Comparison of ENCODE assay signal across 15 mouse cellular contexts in the genomic region with DNA sequence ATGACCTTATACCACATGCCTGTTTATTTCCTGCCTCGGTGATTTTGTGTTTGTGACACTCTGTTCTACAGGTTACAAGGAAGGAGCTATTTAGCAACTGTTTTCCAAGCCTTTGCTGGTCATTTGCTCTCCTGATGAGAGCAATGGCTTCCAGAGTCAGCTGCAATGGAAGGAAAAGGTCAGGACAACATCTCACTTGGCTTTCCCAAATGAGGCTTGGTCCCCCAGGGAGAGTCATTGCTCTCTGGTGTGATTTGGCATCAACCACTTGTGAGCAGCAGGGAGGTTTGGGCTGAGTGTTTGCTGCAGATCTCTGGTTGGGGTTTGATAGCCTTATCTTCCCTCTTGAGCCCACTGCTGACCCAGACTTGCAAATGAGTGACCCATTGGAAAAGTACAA. TPM values are rescaled to one million over a fixed set of nuclear protein-coding genes. Genes with fewer than 3 reads are reported as not detected.
A peak's percentile ranks its signal among the peaks of the same experiment; 100 is the strongest.
DNase-seq lines count a peak whose midpoint lies in the region.
"Had no signal": no experiment of that assay in that cellular context is flagged by ENCODE, and none has a peak within 500 bp of the region (broad histone marks: within the 10 kb centered on the region; RNA-seq: fewer than 3 reads in every experiment).

No protein-coding gene starts in this region.

- intact Hi-C loops in heart, postnatal 36 days (cut with DNase I): loop anchor here (10.0 kb wide), 1 partner anchor 586 kb away; no protein-coding TSS in a partner anchor

- DNase-seq in adrenal gland, postnatal 10 days: peak; percentile 68
- no peak for DNase-seq in adrenal gland, adult 18-20 months (ENCODE audit: low spot score in 2 of 2)
- peak; percentile 84 for DNase-seq in heart, adult 11 months
- no peak for DNase-seq in heart, postnatal 36 days
- peak; percentile 96 for DNase-seq in adipocyte (ENCODE audit: low spot score)
- no peak for DNase-seq in embryo, embryonic 10 days (ENCODE audit: low spot score)
- DNase-seq: adrenal gland, postnatal 25 days; B cell, adult 2 months; cerebellum, adult 11-12 months; cerebellum, adult 2 months; cerebellum, adult 9-10 months; cerebellum, postnatal 10 days; cerebellum, postnatal 25 days; embryo, embryonic 11 days had no signal

RNA-seq across cellular contexts. Expression of a gene that starts 19.9 kb away (rescaled TPM):
- total RNA-seq in adrenal gland, postnatal 10 days (2021): 1 to 10 TPM; 4.3 to 5.5 TPM
- total RNA-seq in adrenal gland, adult 18-20 months (2021): 1 to 10 TPM; 4.4 to 6.9 TPM
- 1 to 10 TPM; 5.0 to 9.0 TPM for total RNA-seq in heart, postnatal 36 days (2021)
- total RNA-seq: CH12.LX had no signal

RNA-seq across cellular contexts. Expression of a gene that starts 45.1 kb away (rescaled TPM):
- under 1 TPM; 0.06 to 0.09 TPM for total RNA-seq in adrenal gland, postnatal 10 days (2021)
- total RNA-seq in adrenal gland, adult 18-20 months (2021): not detected
- not detected for total RNA-seq in heart, postnatal 36 days (2021)
- total RNA-seq: adrenal gland, postnatal 25 days; CH12.LX had no signal

RNA-seq across cellular contexts. Expression of a gene that starts 54.1 kb away (rescaled TPM):
- 100 to 1,000 TPM; 109 to 121 TPM for total RNA-seq in adrenal gland, postnatal 10 days (2021)
- total RNA-seq in adrenal gland, adult 18-20 months (2021): 100 to 1,000 TPM; 111 to 115 TPM
- 10 to 100 TPM; 18.0 to 18.9 TPM for total RNA-seq in heart, postnatal 36 days (2021)

Comparison
In these comparisons a context has a peak if more than half of its experiments do, and no peak if none do; other contexts are left out.
1. DNase-seq: peak in adrenal gland, postnatal 10 days (single experiment), heart, adult 11 months (single experiment) and adipocyte (single experiment); none in adrenal gland, adult 18-20 months (0 of 2), heart, postnatal 36 days (0 of 2) and embryo, embryonic 10 days (single experiment).
2. RNA of a gene that starts 54.1 kb away (total RNA-seq): 109 to 121 TPM in adrenal gland, postnatal 10 days and 111 to 115 TPM in adrenal gland, adult 18-20 months; 18.0 to 18.9 TPM in heart, postnatal 36 days; every median in the first group is over 4 times any median in the second.